Mouse (Mus musculus) layer of hippocampus, adult 8-10 months (tissue): ENCODE measurements around the gene Stat4. TPM values are rescaled to one million over a fixed set of nuclear protein-coding genes. Genes with fewer than 3 reads are reported as not detected.

Experiments
- DNase-seq, 2 experiments: peaks; one replicate each; pipeline ENCODE4 v3.0.0; 2022; ENCODE audit warnings: low spot score in 2 of 2
- total RNA-seq, 4 experiments: library from RNA; stranded (reverse); gene quantifications; 2 replicates each; pipeline ENCODE4 v1.2.4; 2022

Gene Stat4
- total RNA-seq, 4 experiments from 2014 or later = 0.61 to 1.1 (median 1.0) TPM

DNA sequence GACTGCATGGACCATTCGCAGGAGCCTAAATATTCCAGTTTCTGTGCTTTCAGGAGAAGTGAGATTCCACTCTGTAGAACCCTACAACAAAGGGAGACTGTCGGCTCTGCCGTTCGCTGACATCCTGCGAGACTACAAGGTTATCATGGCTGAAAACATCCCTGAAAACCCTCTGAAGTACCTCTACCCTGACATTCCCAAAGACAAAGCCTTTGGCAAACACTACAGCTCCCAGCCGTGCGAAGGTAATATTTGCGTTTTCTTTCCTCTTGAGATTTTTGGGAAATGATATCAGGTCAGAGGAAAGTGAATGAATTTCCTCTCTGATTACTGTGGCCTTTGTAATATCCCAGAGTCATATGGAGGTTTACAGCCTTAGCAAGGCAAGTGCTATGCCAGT, 115.8 kb downstream of the Stat4 start:
- DNase-seq = no peak

DNA sequence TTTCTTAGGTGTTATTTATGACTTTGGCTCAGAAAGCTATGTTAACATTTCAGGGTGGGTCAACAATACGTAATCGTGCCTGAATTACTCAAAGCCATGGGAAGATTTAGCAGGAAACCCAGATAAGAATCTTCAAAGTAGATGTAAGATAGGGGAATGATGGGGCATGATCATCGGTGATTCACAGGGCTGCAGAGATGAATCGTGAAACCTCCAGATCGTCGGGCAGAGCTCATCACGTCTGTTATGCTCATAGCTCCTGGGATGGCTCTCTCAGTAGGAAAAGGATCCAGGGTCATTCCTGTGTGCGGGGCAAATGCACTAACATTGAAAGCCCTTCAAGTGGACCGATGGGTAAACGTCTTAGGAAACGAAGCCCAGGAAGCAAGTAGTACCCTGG, 120.3 kb downstream of the Stat4 start:
- DNase-seq = no peak

- DNase-seq = no peak
Observed at GRCm38 (mm10) chr1:52111217-52111616, 124.3 kb downstream of the Stat4 start.

- DNase-seq = no peak
Observed at GRCm38 (mm10) chr1:52112301-52112700, 125.4 kb downstream of the Stat4 start.

DNA sequence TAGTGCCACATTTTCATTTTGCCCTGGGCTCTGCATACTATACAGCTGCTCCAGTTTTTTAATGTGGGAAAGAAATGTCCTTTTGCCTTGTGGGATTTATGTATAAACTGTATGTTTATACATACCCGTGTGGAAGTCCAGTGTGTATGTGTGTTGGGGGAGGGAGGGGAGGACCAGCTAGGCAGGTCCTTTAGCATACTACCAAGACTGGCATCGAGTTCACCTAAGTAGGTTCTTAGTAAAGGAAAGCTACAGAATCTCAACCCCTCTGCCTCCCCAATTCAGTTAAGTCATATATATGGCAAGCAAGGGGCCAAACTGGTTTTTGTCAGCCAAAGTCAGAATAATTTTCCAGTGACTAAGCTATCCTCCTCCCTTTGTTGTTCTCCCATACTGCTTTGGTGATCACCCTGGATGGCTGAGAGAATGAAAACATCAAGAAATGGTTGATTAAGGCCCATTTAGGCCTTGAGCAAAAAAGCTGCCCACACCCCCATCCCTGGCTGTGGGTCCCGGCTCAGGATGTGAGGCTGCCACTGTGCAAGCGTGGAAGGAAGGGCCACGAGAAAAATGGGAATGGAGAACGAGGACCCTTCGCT, 126.2 kb downstream of the Stat4 start:
- no peak for DNase-seq

DNA sequence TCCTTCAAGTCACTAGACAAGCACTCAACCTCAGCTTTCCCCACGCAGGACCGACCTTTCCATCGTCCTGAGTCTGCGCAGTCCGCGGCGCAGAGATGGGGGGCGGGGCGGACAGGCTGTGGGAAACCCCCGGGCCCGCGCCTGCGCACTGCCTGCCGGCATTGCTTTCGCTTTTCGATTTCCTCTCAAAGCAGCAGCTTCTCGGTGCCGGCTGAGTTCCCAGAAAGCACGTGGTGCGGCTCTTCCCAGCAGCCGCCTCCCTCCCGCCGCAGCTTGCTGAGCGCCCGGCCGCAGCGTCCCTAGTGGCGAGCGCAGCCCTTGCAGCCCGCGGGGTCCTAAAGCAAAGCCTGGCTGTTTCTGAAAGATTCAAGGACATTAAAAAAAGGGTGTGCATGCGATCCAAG, 126.7 kb downstream of the Stat4 start:
- peak; percentile 96 to 98 for DNase-seq

- no peak for DNase-seq
Observed at GRCm38 (mm10) chr1:52116441-52116840, 129.5 kb downstream of the Stat4 start.

- DNase-seq = no peak
Observed at GRCm38 (mm10) chr1:52117777-52118176, 130.8 kb downstream of the Stat4 start.

DNA sequence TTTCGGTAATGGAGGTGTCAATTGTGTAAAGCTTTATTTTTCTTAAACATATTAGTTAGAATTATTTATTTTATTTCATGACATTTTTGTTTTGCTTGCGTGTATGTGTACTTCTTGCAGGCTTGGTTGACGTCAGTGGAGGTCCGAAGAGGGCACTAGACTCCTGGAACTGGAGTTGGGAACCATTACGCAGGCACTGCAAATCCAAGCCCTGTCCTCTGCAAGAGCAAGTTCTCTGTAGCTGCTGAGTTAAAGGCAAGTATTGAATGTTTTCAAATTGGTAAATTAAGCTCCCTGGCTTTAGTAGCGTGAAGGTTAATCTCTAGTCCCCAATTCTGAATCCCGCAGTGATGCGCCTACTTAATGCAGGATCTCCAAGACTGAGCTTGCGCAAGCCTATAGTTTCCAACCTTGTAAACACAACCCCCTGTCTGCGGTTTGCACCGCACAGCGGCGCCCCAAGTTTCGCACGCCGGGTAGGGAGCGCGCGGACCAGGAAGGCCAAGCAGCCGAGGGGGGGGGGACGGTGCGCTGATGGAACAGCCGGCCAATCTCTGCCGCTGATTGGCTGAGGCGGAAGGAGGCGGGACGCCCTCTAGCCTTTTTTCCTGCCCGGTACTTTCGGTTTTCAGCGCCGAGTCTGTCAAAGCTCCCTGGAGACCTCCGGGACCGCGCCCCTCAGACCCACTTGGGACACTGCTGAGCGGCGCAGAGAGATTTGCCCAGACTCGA, 132.1 kb downstream of the Stat4 start, which contains the start of gene Stat1:
TSS of gene Stat1 (plus strand) at position 581 of the 732 bp plus-strand sequence.
- DNase-seq = peak; percentile 68 to 77

- no peak for DNase-seq
Observed at GRCm38 (mm10) chr1:52119691-52120090, 132.7 kb downstream of the Stat4 start.

DNA sequence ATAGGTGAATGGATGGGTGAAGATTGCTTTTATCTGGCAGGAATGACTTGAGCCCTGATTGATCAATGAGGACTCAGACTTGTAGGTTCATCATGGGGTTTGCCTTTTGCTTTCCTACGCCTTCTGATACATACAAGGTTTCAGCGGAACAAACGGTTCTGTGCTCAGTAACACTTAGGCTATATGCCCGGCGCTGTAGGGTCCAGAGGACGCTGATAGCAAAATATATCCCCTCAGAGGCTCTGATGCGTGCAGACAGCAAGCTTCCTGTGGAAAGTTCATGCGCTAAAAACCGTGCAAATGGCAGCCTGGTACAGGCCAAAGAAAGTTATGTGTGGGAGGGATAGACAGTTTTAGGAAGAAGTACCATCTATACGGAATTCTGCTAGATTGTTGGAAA, 133.2 kb downstream of the Stat4 start:
- no peak for DNase-seq

DNA sequence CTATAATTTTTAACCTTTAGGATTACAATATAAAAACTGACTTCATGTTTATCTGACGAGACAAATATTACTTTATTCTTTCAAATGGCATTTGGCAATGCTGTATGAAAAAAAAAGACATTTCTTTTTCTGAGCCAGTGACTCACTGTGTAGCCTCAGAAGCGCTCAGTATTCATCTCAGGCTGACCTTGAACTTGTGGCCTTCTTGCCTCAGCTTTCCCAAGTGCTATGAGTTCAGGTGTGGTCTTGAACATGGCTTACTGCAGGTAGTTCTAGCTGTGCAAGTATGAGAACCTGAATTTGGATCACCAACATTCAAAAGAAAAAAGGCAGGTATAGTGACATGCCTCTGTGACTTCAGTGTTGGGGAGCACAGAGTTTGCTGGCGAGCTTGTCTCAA, 134.1 kb downstream of the Stat4 start:
- DNase-seq = no peak

GRCm38 (mm10) chr1:52124818-52125217, 137.9 kb downstream of the Stat4 start:
- no peak for DNase-seq

- no peak for DNase-seq
Observed at GRCm38 (mm10) chr1:52127350-52127749, 140.4 kb downstream of the Stat4 start.

DNA sequence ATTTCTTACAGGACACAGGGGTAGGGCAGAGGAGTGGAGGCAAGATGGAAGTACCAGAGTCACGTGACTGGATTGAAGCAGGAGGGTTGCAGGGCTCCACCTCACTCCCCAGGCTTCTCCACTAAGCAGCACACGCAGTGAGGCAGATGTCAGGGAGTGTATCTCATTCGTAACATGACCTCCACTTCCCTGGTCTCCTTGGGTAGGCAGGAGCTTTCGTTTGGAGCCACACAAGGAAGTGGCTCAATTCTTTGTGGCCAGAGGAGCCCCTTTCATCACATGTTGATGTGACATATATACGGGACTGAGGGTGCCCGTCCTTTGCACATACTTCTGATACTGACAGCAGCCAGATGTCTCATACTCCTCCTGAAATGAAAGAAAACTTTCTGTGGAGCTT, 142.8 kb downstream of the Stat4 start:
- no peak for DNase-seq

DNA sequence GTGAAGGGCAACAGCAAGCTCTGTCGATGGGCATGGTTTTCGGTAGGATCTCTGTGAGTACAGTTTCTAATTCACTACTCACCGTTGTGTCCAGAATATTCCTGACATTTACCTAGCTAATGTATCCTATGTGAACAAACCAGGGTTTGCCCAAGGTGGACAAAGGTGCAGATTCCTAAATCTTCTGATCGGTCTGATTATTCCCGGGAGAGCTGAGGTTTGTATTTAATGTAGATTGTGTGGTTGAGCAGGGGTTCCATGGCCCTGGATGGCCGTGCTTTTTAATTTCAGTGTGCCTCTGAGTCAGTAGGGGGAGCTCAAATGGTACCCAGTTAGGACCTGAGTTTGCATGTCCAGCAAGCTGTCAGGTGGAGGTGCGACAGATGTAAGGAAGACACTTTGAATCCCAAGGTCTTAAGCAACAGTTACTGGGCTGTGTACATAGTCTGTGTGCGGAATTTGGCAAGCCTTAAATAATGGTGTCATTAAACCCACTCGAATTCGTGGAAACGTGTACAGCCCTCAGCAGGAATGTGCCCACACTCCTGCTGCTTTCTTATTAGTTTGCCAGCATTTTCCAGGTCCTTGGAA, 144.9 kb downstream of the Stat4 start:
- no peak for DNase-seq

- DNase-seq = no peak
Observed at GRCm38 (mm10) chr1:52133254-52133653, 146.3 kb downstream of the Stat4 start.

DNA sequence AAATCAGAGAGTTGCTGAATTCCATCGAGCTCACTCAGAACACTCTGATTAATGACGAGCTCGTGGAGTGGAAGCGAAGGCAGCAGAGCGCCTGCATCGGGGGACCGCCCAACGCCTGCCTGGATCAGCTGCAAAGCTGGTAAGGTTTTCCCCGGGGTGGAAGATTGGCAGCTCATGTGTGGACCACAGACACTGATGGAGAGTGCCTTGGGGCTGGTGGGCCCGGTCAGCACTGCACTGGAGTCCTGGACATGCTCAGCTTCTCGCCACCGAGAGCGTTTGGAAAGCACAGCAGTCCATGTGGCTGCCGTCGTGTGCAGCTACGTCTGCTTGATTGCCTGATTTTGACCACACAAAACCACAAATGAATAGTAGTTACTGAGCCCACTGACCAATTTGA, 150.3 kb downstream of the Stat4 start:
- no peak for DNase-seq

DNA sequence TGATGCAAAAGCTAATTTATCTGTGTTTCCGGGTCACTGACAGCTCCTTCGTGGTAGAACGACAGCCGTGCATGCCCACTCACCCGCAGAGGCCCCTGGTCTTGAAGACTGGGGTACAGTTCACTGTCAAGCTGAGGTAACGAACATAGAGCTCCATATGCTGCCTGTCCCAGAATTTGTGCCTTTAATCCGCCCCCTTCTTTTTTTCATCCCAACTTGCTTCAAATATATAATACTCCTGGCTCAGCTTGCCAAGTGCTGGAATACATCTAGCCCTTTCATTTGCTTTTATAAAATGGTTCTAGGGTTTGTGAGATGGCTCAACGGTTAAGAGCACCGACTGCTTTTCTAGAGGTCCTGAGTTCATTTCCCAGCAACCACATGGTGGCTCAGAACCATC, 153.6 kb downstream of the Stat4 start:
- DNase-seq = no peak

DNA sequence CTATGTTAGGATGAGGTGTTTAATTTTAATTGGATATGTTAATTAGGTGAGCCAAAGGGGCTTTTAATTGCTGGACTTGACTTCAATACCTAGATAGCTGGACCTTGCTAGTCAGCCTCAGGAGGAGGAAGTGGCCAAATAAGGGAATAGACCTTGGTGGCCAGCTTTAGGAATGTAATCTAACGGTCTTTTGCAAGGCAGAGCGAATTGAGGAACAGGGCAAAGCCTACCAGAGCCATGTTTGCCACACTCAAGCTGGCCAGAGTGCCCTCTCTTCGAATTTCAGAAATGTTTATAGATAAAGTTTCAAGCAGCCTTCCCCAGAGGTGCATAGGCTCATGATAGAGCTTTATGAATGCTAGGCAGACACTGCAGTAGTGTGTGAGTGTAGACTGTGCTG, 154.5 kb downstream of the Stat4 start:
- DNase-seq = no peak

GRCm38 (mm10) chr1:52142117-52142516, 155.2 kb downstream of the Stat4 start:
- no peak for DNase-seq

- DNase-seq = no peak
Observed at GRCm38 (mm10) chr1:52143191-52143590, 156.2 kb downstream of the Stat4 start.
